Mouse (Mus musculus) cerebellum, adult 8-10 months (tissue): ENCODE measurements around the gene Cacna2d2.

Experiments used
- DNase-seq: peaks from one replicate; pipeline ENCODE4 v3.0.0; 2022

The Cacna2d2 gene

DNA sequence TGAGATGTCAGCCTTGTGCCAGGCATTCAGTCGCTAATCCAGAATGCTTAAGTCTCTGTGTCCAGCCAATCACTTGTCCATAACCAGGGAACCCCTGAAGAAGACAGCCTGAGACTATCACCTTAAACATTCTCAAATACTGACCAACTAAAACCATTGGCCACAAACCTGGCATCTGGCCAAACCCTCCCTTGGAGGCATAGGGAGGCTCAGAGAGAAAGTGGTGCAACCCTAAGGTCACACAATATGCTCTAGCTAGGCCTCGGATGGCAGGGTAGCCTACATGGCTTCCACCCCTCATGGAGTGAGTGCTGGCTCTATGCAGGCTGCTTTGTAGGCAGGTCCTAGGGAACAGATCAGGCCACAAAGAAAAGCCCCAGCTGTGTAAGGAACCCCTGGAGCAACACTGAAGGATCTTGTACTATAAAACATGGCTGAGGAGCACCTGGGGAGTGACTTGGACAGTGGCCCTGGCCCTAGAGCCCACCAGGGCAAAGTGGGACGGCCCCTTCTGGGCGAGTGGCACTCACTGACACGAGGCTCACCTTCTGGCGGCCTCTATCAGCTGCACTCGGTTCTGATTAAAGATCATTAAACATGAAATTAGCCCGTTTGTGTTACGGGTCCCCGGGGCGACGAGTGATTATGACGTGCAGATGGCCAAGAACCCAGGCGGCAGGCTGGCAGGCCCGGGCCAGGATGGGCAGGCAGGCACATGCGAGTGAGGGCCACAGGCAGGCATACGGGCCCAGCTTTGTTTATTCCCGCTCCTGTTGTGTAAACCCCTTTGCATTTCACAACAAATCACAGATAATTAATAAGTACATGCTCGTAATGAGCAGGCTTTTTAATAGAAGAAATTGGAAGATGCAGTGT is 105.5 kb downstream of the Cacna2d2 start:
- no peak for DNase-seq

DNA sequence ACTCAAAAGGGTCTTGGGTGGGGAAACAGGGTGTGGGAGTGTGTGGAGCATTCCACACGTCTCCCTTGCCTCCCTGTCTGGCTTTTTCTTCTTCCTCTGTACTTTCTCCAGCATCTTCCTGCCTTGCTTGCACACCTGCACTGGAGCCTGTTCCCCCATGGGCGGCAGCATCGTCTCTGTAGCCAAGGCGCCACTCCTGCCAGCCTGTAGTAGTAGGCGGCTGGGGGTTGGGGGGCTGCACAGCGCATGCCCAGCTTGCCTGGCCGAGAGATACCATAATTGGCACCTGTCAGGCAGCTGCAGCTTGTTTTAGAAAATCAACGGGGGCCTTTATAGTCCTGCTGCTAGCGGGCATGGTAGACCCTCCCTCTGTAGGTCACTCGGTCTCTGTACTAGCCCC is 108.9 kb downstream of the Cacna2d2 start:
- DNase-seq: no peak

DNA sequence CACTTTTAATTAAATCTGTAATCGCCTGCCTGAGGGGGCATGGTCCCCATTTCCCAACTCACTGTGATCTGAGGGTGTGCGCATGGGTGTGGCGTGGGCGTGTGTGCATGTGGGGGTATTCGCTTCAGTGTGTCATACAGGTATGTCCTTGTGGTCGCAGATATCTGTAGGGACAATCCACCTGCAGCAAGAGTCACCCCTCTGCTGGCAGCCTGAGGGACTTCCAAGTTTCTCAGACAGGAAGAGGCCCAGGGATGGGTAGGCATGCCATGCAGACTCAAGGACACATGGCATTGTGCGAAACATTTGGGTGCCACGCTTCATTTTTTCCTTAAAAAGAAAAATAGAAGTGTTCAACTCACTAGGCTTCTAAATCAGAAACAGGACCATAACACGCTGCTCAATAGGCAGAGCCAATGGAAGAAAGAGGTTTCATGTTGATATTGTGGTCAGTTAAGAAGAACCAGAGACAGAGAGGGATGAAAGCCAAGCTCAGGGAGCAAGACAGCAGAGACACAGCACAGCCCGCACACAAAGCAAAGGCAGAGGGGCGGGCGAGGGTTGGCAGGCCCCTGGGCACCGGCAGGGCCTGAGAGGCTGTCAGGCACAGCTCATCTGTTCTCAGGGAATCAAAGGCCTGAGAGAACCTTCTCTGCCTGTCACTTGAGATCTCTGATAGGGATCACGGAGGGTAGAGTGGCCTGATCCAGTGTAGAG is 111.1 kb downstream of the Cacna2d2 start:
- no peak for DNase-seq

DNA sequence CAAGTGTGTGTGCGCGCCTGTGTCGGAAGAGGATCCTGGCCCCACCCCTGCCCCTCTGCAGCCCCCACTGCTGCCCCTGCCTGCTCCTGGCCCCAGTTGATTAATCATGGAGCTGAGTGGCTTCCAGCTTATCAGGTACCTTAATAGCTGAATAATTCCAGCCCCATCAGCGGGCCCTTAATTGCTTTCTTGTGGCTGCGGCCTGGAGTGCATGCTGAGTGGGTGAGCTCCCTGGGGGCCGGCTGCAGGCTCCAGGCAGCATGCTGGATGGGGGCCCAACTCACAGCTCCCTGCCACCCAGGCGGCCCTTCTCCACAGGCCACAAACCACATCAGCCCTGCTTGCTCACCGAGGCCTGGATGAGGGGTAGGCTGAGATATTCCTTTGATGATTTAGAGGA is 112.0 kb downstream of the Cacna2d2 start:
- DNase-seq: no peak

DNA sequence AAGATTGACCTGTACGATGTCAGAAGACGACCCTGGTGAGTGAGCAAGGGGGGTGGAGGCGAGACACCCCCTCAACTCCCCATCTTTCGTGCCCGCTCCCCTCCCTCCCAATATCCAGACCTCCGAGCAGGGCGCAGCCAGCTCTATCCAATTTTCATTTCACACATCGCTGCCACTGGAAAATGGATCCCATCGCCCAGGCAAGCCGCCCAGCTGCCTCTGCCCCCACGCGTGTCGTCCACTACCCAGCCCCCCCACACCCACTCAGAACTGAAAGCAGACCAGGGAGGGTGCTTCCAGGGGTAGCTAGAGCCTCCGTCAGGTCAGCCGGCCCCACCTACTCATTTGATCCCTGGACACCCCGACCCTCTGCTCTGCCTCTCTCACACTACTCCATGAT is 112.9 kb downstream of the Cacna2d2 start:
- no peak for DNase-seq

DNA sequence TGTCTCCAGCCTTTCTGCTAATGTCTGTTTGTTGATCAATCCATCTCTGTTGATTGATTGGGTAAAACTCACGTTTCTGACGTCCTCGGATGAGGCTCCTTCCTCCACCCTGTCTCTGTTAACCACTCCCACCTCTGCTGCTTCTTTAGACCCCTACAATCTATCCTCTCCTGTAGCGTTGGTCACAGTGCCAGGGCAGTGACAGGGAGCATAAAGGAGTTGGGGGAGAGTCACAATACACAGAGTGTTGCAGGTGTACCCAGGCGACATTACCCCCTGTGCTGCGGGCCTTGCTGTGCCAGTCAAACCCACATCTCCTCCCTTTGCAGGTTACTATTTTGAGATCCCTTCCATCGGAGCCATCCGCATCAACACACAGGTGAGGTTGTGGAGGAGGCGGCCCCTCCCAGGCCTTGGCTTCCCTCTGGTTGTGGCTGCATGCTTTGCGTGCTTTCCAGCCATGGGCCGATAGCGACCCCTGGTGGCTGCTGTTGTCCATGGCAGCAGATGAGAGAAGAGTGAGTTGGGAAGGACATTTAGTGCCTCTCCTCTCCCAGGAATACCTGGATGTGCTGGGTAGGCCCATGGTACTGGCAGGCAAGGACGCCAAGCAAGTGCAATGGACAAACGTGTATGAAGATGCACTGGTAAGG is 115.0 kb downstream of the Cacna2d2 start:
- DNase-seq: peak; percentile 91

DNA sequence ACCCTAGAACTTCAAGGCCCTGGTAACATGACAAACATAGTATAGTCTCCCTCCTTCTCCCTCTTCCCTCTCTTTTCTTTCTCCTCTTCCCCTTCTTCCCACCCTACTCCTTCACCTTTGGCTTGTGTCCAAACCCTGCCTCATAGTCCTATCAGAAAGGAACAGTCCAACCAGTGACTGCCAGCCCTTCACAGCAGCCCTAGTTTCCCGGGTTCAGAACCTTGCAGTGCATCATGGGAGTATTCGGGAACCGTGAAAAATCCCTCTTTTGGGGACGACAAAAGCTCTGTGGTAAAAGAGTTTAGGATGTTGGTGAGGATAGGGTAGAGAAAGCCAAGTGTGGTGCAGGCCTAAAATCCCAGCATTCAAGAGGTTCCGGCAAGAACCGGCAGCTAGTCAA is 120.9 kb downstream of the Cacna2d2 start:
- no peak for DNase-seq

- DNase-seq: no peak
Observed at GRCm38 (mm10) chr9:107521190-107521589, 121.8 kb downstream of the Cacna2d2 start.

GRCm38 (mm10) chr9:107521711-107522399 is 122.4 kb downstream of the Cacna2d2 start:
- DNase-seq: no peak

GRCm38 (mm10) chr9:107522400-107522711 is 122.9 kb downstream of the Cacna2d2 start:
- DNase-seq: no peak

GRCm38 (mm10) chr9:107526198-107527026 is 127.0 kb downstream of the Cacna2d2 start:
- DNase-seq: no peak

GRCm38 (mm10) chr9:107533791-107534407 is 134.5 kb downstream of the Cacna2d2 start, which contains the start of gene Tmem115:
TSS of gene Tmem115 (plus strand) at chr9:107533945.
- DNase-seq: peak; percentile 91

GRCm38 (mm10) chr9:107534408-107535202 is 135.2 kb downstream of the Cacna2d2 start:
- no peak for DNase-seq

- DNase-seq: no peak
Observed at GRCm38 (mm10) chr9:107538231-107538630, 138.8 kb downstream of the Cacna2d2 start.

DNA sequence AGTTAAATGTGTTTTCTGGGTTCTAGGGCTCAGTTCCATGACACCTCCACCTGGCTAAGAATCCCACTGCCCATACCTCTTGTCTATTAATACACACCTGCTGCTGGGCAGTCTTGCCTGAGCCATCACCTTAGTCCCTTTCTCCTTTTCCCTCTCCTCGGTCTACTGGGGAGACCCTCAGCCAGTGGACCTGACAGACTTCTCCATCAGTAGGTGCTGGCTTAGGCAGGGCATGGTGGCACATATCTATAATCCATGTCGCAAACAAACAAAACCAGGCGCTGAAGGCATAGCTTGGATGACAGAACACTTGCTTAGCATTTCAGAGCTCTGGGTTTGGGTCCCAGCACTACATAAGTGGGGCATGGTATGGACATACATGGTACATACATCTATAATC is 139.3 kb downstream of the Cacna2d2 start:
- DNase-seq: no peak

DNA sequence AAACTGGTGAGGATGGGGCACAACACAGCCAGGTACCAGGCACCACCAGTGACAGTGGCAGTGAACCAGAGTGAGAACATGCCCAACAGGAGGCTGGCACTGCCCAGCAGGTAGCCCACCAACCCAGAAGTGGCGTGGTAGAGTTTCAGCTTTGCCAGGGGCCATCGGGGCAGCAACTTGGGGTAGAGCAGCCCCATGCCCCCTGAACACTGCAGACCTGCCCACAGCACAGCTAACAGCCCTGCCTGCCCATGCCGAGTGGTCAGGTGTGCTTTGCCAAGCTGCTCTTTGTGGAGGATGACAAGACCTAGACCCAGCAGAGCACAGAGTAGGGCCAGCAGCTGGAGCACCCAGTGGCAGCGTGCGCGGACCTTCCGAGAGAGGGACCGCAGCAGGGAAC is 140.5 kb downstream of the Cacna2d2 start:
- DNase-seq: peak; percentile 32

DNA sequence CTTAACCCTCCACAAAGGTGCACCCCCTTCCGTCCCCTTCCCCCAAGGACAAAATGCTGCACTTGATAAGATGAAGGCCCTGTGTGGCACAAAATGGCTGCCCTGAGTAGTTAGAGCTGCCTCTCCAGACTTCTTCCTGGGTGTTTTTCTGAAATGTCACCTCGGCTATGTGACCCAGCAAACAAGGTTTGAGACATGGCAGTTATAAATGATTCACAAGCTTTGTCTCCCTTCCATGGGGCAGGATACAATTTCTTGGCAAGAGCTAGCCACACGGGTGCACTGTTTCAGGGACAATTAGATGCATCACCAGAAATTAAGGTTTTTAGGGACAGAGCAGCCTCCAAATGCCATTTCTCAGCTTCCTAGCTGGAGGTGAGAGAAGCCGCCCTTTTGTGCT is 141.0 kb downstream of the Cacna2d2 start:
- peak; percentile 18 for DNase-seq

DNA sequence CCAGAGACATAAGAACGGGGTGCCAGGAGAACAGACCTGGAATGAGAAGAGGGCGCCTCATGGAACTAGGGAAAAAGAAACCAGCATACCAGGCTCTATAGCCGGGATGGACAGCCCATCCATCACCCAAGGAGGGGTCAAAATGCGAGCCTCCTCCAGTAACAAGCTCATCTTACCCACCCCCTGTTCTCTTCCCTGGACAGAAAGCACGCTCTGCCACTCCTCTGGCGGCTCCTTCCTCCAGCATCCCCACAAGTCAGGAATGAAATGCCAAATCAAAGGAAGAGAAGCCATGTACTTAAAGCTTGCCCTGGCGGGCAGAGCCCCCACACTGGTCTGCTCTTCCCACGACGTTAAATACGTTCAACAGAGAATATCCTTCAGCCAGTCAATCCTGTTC is 141.6 kb downstream of the Cacna2d2 start:
- no peak for DNase-seq

- DNase-seq: peak; percentile 94
Observed at GRCm38 (mm10) chr9:107541474-107542351, 142.3 kb downstream of the Cacna2d2 start, which contains the start of the genes Cyb561d2 and Nprl2. TSS of gene Cyb561d2 (minus strand) at chr9:107542193. TSS of gene Nprl2 (plus strand) at chr9:107542226.

- no peak for DNase-seq
Observed at GRCm38 (mm10) chr9:107542352-107542686, 142.9 kb downstream of the Cacna2d2 start.
